Mouse (Mus musculus) heart, postnatal 14 days (tissue): ENCODE measurements around the gene Lrig3. TPM values are rescaled to one million over a fixed set of nuclear protein-coding genes. Genes with fewer than 3 reads are reported as not detected.
A peak's percentile ranks its signal among the peaks of the same experiment; 100 is the strongest.

Experiments used
- DNase-seq, 2 experiments: peaks; one replicate each; pipeline ENCODE4 v3.0.0; 2021 to 2022
- intact Hi-C: fragments of 180-260 bp; cut with DNase I; formaldehyde crosslinking; loops from one replicate; pipeline ENCODE4 v1.15.1; 2025
- total RNA-seq, 2 experiments: library from RNA; stranded (reverse); gene quantifications; 2 replicates each; pipeline ENCODE4 v1.2.3; 2021

The Lrig3 gene
- total RNA-seq, 2 experiments from 2014 or later: 2.2 to 2.5 TPM

DNA sequence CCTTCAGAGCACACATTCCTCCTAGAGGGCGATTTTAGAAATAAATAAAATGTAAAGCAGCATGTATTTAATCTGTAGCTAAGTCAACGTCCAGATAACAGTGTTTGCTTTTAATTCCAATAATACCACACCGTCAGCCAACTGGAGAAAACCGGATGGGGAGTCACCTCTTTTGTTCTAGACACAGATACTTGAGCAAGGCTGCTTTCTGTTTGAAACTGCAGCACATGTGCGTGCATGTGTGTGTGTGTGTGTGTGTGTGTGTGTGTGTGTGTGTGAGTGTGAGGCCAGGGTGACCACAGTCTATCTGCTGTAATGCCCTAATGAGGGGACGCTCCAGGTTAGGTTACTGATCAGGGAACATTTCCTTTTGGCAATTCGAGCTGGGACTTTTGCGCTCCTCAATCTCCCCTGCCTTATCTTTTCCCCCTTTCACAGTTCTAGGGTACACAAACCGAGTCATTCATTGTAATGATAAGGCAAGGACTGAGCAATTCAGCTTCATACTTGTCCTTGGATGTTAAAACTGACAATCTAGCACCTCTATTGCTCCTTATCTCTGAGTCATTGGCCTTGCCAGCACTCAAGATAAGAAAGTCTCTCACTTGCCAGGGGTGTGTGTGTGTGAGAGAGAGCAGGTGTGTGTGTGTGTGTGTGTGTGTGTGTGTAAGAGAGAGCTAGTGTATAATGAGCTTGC lies 4.4 kb upstream of the Lrig3 start:
- DNase-seq: peak in 1 of 2 experiments; percentile 12

DNA sequence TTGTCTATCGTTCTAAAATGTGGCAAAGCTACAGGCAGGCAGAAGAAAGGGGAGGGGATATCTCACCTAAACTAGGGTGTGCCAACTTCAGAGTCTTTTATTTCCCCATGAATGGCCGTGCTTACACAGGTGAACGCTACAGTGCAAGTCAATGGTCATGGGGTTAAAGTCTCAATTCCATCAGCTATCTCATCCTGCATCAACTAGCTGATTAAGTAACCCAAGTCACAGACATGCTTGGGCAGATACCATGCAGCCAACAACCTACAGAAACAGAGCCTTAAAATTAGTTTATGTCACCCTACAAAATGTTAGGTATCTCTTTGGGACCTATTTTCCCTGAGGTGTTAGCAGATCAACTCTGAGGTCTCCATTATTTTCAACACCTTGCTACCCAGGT lies 1.3 kb upstream of the Lrig3 start:
- no peak for DNase-seq
- intact Hi-C loops: no loop called here

More for the DNA sequence above, 4.4 kb upstream of the Lrig3 start:
- intact Hi-C loops: no loop called here

DNA sequence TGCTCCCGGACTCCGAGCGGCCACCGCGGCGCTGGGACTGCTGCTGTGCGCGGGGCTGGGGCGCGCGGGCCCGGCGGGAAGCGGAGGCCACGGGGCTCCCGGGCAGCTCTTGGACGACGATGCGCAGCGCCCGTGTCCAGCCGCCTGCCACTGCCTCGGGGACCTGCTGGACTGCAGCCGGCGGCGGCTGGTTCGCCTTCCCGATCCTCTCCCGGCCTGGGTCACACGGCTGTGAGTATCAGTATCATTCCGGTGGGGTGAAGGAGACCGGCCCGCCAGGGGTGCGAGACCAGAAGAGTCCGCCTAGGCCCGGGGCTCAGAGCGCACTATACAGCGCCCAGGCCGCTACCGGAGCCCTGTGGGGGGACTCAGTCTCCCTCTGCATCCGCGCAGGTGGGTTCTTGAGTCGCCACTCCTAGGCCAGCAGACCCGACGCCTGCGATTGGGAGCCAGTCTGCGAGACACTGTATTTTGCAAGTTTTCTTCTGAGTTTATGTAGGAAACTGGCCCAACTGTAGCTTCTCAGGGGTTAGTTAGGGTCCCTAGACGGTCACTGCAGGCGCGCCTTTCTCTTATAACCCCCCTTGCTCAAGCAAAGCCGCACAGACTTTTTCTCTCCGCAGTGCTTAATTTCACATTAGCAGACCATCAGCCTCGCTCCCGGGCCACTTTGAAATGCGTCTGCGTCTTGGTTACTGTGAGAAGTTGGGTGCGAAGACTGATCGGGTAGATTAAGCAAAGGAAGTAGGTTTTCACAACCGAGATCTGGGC lies 698 bp downstream of the Lrig3 start:
- intact Hi-C loops: no loop called here
- peak in 1 of 2 experiments; percentile 44 for DNase-seq

DNA sequence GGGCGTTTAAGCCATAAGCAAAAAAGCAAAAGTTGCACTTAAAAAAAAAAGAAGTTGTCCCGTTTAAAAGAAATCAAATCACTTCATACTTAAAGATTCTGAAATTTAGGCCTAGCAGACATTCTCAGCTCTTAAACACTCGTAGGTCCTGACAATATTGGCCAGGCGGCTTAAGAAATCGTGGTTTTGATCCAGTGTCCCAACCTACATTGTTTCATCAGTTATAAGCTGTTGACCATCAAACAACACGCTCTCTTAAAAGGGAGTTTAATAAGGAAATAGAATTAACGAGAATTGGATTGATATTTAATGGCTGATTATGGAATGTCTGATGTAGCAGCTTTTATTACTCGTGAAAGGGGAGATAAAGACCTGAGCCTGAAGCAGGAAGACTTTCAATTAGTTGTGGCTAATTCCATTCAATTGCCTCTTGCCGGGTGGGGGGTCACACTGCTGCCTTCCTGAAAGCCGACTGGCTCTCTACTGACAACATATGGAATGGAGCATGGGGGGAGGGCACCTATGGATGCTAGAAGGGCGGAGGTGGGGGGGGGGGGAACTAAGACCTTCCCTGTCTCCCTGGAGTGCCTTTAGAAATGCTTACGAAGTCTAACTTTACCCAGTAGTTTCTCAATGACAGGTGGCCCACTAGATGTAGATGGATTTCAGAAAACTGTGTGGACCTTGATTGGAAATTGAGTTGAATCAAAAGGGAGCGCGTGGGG lies 1.6 kb downstream of the Lrig3 start:
- DNase-seq: no peak
- intact Hi-C loops: no loop called here

DNA sequence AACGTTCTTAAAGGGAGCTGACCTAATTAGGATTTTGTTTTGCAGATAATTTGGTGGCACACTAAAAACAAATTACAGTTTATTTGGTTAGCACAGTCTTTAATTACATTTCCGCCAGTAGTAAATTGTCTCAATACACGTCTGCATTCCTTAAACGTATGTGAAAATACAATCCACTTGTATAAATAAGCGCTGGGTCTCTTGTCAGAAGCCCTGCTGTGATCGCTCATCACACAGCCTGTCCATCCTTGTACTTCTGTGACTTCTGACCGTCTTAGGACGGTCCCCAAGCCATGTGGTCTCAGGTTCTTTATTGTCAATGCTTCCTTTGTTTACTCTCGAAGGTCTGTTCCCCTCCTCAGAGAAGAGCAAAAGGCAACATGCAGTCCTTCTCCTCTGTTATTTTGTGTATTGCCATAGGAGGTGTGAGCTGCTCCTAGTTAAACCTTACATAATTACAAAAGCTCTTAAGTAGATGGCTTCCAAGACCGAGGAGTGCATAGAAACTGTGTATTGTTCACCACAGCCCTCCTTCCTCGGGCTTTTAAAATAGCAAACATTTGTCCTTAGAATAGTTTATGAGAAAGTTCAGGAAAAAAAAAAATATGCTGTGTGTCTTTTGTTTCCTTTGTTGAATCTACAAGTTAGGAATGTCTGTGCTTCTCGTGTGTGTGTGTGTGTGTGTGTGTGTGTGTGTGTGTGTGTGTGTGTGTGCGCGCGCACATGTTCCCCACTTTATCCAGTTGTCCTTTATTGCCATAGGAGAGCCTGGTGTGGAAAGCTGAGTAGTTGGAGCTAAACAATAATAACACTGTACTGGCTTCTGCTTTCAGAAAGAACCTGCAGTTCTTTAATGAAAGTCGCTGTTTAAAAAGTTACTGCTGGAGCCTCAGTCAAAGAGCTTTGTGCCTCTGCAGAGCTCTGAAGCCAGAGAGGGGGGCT lies 2.5 kb downstream of the Lrig3 start:
- intact Hi-C loops: no loop called here
- no peak for DNase-seq

DNA sequence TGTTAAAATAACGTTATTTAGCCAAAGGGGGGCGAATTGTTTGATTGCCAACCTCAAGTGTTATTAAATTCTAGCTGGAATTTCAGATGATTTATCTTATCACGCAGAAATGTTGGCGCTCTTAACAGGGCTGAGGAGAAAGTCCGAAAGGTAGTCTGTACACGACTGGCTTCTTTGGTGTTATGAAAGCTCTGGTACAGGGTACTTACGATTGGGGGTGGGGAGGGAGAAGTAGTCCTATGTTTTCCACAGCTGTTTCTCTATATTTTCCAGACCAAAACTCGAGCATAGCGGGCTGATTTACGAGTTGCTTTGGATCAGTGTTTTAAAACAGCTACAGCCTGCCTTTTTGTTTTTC lies 3.1 kb downstream of the Lrig3 start:
- no peak for DNase-seq
- intact Hi-C loops: no loop called here

DNA sequence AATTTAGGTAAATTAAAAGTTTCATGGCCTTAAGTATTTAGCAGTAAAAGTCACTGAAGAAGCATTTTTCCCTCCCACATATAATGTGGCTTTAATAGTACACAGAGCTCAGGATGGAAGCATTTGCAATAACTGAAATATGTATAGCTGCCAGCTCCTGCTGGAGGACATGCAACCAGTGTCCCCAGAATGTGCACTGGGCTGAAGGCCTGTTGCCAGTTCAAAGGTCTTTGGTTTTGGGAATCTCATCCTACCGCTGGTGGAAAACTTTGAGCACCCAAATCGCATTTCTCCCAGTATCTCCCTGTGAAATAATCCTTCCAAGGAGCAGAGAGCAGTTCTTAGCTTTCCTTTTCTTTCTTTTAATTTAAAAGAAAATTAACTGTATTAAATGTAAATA lies 4.1 kb downstream of the Lrig3 start:
- intact Hi-C loops: no loop called here

DNA sequence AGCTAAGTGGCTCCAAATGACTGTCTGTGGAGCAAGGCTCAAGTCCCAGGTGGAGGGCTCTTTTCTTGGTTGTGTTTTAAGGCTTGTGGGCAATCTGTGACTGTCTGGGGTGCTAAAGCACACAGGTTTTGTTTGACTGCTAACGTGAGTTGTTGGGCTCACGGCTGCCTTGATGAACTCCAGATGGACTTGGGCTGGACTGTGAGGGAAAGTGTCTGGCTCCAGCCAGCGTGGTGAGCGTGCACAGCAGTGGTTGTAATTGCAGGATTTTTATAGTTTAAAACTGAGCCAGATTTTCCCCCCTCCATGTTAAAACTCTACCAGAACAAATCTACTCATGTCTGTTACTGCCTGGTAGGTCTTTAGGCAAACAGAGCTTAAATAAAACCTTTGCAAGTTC lies 4.5 kb downstream of the Lrig3 start:
- peak; percentile 11 to 25 for DNase-seq

More for the DNA sequence above, 4.1 kb downstream of the Lrig3 start:
- DNase-seq: no peak

DNA sequence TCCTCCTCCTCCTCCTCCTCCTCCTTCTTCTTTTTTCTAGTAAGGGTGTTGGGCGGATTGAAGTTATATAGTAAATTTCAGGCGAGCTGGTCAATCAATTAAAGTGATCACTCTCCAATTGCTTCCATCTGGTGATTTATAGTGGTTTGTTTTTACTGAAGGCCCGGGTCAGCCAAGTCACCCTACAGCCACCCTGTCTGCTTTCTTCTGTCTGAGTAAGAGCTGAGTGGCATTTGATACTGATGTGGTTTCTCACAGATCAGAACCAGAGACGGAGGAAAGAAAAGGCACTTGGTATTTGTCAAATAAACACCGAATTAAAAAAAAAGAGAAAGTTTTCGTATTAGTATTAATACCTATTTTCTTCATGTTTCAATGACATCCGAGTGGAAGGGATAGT lies 7.8 kb downstream of the Lrig3 start:
- DNase-seq: no peak
- intact Hi-C loops: no loop called here

More for the DNA sequence above, 4.5 kb downstream of the Lrig3 start:
- intact Hi-C loops: no loop called here

DNA sequence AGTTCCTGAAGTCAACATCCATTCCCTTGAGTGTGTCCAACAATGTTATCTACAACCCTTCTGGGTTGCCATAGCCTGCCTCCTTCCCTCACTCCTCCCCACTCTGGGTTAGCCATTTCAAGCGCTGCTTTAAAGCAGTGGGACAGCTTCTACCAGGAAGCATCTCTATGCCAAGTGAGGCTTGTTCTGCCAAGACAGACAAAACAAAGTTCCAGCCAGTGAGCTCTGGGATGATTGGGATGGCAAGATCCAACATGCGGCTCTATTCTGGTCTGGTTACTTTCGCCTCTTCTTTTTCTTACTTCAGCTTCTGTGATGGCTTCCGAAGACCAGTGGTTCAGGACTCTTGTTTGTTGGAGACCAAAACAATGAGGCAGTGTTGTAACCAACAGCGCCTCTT lies 16.0 kb downstream of the Lrig3 start:
- intact Hi-C loops: no loop called here
- no peak for DNase-seq

DNA sequence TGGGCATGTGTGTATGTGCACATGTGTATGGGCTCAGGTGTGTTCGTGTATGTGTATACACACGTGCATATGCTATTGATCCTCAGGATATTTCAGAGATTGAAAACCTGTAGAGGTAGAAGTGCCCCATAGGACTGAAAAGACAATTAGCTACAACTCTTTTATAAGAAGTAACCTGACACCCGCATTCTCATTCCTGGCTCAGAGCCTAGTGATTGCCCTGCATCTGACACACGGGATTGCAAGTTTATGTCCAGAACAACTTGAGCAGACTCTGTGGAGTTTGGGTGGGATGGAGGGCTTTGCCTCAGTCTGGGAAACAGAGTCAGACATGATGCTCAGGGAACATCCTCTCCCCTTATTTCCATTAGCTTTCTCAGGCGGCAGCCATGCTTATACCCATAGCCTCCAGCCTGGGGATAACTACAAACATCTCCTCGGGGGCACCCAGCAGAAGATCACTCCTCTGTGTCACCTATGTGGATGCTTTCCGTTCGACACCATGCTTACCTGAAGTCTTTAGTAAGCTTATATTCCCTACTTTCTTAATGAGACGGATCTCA lies 18.6 kb downstream of the Lrig3 start:
- intact Hi-C loops: no loop called here
- no peak for DNase-seq

DNA sequence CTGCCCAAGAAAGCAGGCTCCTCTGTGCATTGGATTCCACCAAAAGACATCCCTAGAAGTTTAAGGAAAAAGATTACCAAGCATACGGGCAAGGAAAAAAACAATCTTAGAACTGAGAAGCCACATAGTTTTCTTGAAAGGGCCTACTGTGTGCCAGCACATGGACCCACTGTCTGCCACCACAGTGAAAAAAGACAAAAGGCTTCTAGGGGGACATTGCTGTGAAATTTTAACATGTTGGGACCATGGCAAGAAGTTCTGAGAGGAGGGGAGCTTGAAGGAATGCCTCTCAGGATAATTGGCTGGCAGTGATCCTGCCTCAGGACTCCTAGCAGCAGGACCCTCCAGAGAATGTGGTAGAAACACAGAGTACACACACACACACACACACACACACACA lies 19.8 kb downstream of the Lrig3 start:
- no peak for DNase-seq
- intact Hi-C loops: no loop called here

DNA sequence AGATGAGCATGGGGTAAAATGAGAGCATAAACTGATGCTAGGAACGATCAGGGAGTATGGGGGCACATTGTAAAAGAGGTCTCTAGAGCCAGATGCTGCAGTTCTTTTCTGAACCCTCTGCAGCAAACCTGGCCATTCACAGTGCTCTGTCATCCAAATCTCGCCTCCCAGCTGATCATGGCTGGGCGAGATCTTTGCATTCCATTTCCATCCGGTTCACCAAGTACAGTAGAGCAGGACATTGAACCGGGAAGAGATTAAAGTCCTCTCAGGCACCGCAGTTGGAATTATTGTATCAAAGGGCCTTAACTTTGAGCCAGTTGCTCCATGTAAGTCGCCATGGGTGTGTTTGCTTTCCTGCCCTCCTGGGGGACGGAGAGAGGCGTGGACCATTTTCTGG lies 20.5 kb downstream of the Lrig3 start:
- DNase-seq: no peak
- intact Hi-C loops: no loop called here

DNA sequence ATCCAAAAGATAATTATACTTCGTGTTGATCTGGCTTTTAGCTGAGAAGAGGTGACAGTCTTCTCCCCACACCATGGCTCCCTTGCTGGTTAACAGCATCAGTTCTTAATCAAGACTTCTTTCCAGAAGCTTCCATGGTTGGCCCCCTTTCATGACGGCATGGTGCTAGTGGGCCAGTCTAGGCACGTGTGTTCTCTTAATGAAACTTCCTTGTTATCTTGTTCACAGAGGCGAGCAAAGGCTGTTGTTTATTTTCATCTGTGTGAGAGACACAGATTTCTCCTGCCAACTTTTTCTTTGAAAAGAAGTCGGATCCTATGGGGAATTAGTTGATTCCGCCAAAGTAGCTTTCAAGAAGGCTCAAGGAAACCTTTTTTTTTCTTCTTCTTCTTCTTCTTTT lies 21.3 kb downstream of the Lrig3 start:
- intact Hi-C loops: no loop called here
- DNase-seq: no peak

DNA sequence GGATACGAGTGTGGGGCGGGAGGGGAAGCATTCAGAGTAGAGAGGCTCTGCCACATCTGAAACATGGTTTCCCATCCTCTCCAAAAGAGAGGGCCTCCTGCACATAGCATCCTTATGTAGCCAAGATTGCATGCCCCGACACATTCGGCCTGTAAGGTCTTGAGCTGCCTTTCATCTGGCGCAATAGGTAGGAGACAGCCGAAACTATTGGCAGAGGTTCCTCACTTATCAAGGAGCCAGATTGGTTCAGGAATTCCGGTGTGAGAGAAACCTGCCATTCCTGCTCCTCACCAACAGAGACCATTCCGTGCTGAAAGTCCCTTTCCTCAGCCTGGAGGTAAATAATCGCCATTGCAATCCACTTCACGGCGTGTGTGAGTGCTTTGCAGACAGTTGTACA lies 22.1 kb downstream of the Lrig3 start:
- intact Hi-C loops: no loop called here
- no peak for DNase-seq

DNA sequence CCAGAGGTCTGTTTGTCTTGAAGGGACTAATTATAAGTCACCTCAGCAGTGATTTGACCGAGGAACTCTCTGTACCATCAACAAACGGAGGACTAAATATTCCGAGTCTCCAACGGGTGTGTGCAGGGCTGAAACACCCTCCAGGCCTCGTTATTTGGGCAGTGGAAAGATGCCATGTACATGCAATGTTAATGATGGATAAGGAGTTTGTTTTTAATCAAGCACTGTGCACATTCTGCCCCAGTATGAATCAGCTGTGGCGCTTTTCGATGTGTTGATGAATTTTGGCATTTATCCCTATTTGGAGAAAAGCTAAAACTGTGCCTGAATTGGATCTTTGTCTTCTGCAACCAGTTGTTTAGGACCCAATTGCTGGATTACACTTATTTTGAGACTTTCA lies 23.9 kb downstream of the Lrig3 start:
- DNase-seq: no peak
- intact Hi-C loops: loop anchor here (10.0 kb wide), 2 partner anchors 265 to 545 kb away; no protein-coding TSS in a partner anchor

DNA sequence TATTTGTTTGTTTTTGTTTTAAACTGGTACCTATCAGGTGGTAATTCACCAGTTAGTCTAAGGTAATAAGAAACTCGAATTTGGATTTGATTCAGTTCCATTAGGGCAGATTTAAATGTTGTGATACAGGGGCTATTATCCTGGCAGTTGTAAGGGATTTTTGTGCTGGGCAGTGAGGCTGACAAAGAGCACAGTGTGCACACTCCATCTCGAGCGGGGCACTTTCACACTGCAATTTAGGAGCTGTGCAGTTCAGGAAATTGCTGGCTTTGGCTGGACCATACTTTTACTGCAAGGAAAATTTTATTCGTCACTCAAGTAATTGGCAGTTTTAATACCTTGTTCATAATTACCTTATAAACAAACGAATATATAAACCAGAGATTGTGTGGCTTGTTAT lies 24.4 kb downstream of the Lrig3 start:
- intact Hi-C loops: loop anchor here (10.0 kb wide), 2 partner anchors 266 to 544 kb away; no protein-coding TSS in a partner anchor
- no peak for DNase-seq

DNA sequence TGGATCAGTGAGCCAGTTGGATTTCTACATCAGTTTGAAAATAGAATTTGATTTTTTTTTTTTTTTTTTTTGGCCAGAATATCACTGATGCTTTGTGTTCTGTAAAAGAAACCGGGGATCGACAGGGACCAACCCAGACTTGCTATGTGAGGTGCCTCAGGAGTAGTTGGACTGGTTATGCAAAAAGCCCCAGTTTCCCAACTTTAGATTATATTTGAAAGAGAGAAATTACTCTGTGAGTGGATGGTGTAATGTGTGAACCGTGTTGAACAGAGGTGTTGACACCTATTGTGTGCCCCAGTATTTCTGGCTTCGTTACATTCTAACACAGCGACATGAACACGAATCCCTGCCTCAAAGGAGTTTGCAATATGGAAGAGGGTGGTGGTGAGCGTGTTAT lies 25.9 kb downstream of the Lrig3 start:
- intact Hi-C loops: loop anchor here (10.0 kb wide), 2 partner anchors 267 to 543 kb away; no protein-coding TSS in a partner anchor
- DNase-seq: no peak

DNA sequence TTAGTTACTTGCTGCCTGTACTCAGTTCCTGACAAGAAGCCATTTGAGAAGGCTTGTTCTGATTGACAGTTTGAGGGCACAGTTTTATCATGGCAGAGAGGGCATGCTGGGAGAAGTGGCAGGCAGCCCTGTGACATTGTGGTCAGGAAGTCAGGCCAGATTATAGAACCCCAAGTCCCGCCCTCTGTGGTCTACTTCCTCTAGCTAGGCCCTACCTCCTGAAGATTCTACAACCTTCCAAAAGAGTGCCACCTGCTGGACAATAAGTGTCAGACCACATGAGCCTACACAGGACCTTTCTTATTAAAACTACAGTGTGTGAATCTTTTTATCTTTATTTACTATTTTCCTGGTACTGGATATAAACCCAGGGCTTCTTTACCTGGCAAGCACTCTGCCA lies 28.9 kb downstream of the Lrig3 start:
- peak in 1 of 2 experiments; percentile 24 for DNase-seq
- intact Hi-C loops: loop anchor here (2.0 to 10.0 kb wide), 3 partner anchors 208 to 540 kb away; no protein-coding TSS in a partner anchor

DNA sequence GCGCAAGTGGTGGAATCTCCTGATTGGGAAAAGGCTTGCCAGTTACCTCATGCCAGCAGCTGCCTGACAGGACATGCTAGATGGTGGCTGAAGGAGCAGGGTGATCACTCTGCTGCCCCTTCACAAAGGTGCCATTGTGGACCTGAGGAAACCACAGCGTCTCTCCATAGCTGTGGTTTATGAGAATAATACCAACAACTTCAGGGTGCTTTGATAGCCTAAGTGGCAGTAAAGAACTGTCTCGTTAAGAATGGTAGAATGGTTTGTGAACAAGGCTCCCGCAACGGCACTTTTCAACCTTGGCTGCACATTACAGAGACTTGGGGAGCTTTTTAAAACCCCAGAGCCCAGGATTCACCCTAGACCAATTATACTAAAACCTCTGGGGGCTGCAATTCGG lies 29.7 kb downstream of the Lrig3 start:
- intact Hi-C loops: loop anchor here (2.0 to 10.0 kb wide), 3 partner anchors 209 to 539 kb away; no protein-coding TSS in a partner anchor
- DNase-seq: no peak
